11 mouse cellular contexts compared by ENCODE assay signal in genomic region chr6:125320323-125320722, GRCm38 (mm10). TPM values are rescaled to one million over a fixed set of nuclear protein-coding genes. Genes with fewer than 3 reads are reported as not detected.
DNase-seq lines count a peak whose midpoint lies in the region; ATAC-seq and TF ChIP-seq lines count a peak whose summit lies in the region.
"Had no signal": no experiment of that assay in that cellular context is flagged by ENCODE, and none has a peak within 500 bp of the region (broad histone marks: within the 10 kb centered on the region; RNA-seq: fewer than 3 reads in every experiment).

Scnn1a (plus strand) TSS chr6:125320659.

- WGBS in hindbrain, embryonic 12.5 days, result 76% methylated on average over 1 of the region's 1 CpGs
- 83% methylated on average over 1 of the region's 1 CpGs for WGBS in hindbrain, embryonic 11.5 days
- WGBS in embryonic facial prominence, embryonic 12.5 days, result 76% methylated on average over 1 of the region's 1 CpGs
- WGBS in kidney, embryonic 16.5 days, result 100% methylated on average over 1 of the region's 1 CpGs
- 89% methylated on average over 1 of the region's 1 CpGs for WGBS in lung, postnatal 0 days
- WGBS in forebrain, embryonic 14.5 days, result 88% methylated on average over 1 of the region's 1 CpGs

- intact Hi-C loops in left cerebral cortex, adult 2 months (cut with DNase I), result no loop called here

- H3K36me3 ChIP-seq in hindbrain, embryonic 12.5 days, result no peaks in the 10 kb centered on the region
- H3K36me3 ChIP-seq in hindbrain, embryonic 11.5 days (ENCODE audit: control insufficient read depth, insufficient read depth, low read length), result no peaks in the 10 kb centered on the region
- H3K36me3 ChIP-seq in embryonic facial prominence, embryonic 12.5 days, result no peaks in the 10 kb centered on the region
- no peaks in the 10 kb centered on the region for H3K36me3 ChIP-seq in kidney, embryonic 16.5 days (ENCODE audit: insufficient read depth, low read length)
- H3K36me3 ChIP-seq in lung, postnatal 0 days (ENCODE audit: insufficient read depth, low read length), result no peaks in the 10 kb centered on the region
- no peaks in the 10 kb centered on the region for H3K36me3 ChIP-seq in forebrain, embryonic 14.5 days (ENCODE audit: control insufficient read depth, insufficient read depth, low read length)

- DNase-seq in hindbrain, embryonic 11.5 days (ENCODE audit: low spot score), result no peak
- peak; percentile 91 for DNase-seq in lung, postnatal 0 days (ENCODE audit: low spot score)
- DNase-seq in left cerebral cortex, adult 2 months (ENCODE audit: extremely low spot score in 1 of 2, low spot score in 2 of 2), result no peak
- DNase-seq in forebrain, embryonic 14.5 days (ENCODE audit: low spot score), result no peak
- no peak for DNase-seq in layer of hippocampus, adult 9-10 months (ENCODE audit: low spot score)
- DNase-seq: cerebellum, adult 11 months had no signal

- H3K4me3 ChIP-seq in hindbrain, embryonic 12.5 days, result no peak within 1 kb of the TSS
- no peak within 1 kb of the TSS for H3K4me3 ChIP-seq in hindbrain, embryonic 11.5 days (ENCODE audit: low read depth, low read length)
- H3K4me3 ChIP-seq in embryonic facial prominence, embryonic 12.5 days, result no peak within 1 kb of the TSS
- H3K4me3 ChIP-seq in kidney, embryonic 16.5 days (ENCODE audit: low read length), result peak within 1 kb of the TSS; percentile 19; the same call in 1 of the 2 replicates
- H3K4me3 ChIP-seq in lung, postnatal 0 days (ENCODE audit: low read depth, low read length), result peak within 1 kb of the TSS; percentile 47
- H3K4me3 ChIP-seq in left cerebral cortex, adult 2 months, result no peak within 1 kb of the TSS
- H3K4me3 ChIP-seq in forebrain, embryonic 14.5 days (ENCODE audit: low read depth, low read length), result no peak within 1 kb of the TSS
- H3K4me3 ChIP-seq: heart, adult 2 months had no signal

- TF ChIP-seq EP300 in lung, postnatal 0 days (IDR thresholded peaks at IDR 0.05), result peak; percentile 100

- H3K4me2 ChIP-seq in hindbrain, embryonic 12.5 days (replicated peaks), result 0 out of 2 replicates have a peak within 1 kb of the TSS, but pooled peaks have one; percentile 8
- H3K4me2 ChIP-seq in hindbrain, embryonic 11.5 days (replicated peaks; ENCODE audit: low read depth, low read length), result no peak within 1 kb of the TSS
- peak within 1 kb of the TSS; percentile 18; the same call in 1 of the 2 replicates for H3K4me2 ChIP-seq in embryonic facial prominence, embryonic 12.5 days (replicated peaks)
- H3K4me2 ChIP-seq in kidney, embryonic 16.5 days (replicated peaks; ENCODE audit: low read depth, low read length), result peak within 1 kb of the TSS; percentile 37
- H3K4me2 ChIP-seq in lung, postnatal 0 days (replicated peaks; ENCODE audit: low read depth, low read length), result peak within 1 kb of the TSS; percentile 53
- no peak within 1 kb of the TSS for H3K4me2 ChIP-seq in forebrain, embryonic 14.5 days (ENCODE audit: low read length)

- no peaks in the 10 kb centered on the region for H3K9me3 ChIP-seq in hindbrain, embryonic 12.5 days (replicated peaks)
- no peaks in the 10 kb centered on the region for H3K9me3 ChIP-seq in hindbrain, embryonic 11.5 days (ENCODE audit: control insufficient read depth, low read length)
- H3K9me3 ChIP-seq in embryonic facial prominence, embryonic 12.5 days, result no peaks in the 10 kb centered on the region
- H3K9me3 ChIP-seq in kidney, embryonic 16.5 days (ENCODE audit: low read length), result no peaks in the 10 kb centered on the region
- no peaks in the 10 kb centered on the region for H3K9me3 ChIP-seq in lung, postnatal 0 days (ENCODE audit: low read length)
- H3K9me3 ChIP-seq in forebrain, embryonic 14.5 days (replicated peaks; ENCODE audit: control insufficient read depth, low read length), result no peaks in the 10 kb centered on the region

- peaks cover 58% of the 10 kb centered on the region for H3K27me3 ChIP-seq in hindbrain, embryonic 12.5 days
- peaks cover 34% of the 10 kb centered on the region for H3K27me3 ChIP-seq in hindbrain, embryonic 11.5 days (ENCODE audit: control insufficient read depth, insufficient read depth, low read length)
- H3K27me3 ChIP-seq in embryonic facial prominence, embryonic 12.5 days, result peaks cover 41% of the 10 kb centered on the region
- peaks cover 28% of the 10 kb centered on the region for H3K27me3 ChIP-seq in kidney, embryonic 16.5 days (ENCODE audit: insufficient read depth, low read length)
- no peaks in the 10 kb centered on the region for H3K27me3 ChIP-seq in lung, postnatal 0 days (replicated peaks; ENCODE audit: insufficient read depth, low read length)
- H3K27me3 ChIP-seq in forebrain, embryonic 14.5 days (replicated peaks; ENCODE audit: control insufficient read depth, insufficient read depth, low read length), result peaks cover 11% of the 10 kb centered on the region; the same call in 1 of the 2 replicates

- peaks cover 2% of the 10 kb centered on the region; the same call in 1 of the 2 replicates for H3K4me1 ChIP-seq in hindbrain, embryonic 12.5 days
- no peaks in the 10 kb centered on the region; the same call in 1 of the 2 replicates for H3K4me1 ChIP-seq in hindbrain, embryonic 11.5 days (replicated peaks; ENCODE audit: control insufficient read depth, insufficient read depth, low read length)
- H3K4me1 ChIP-seq in embryonic facial prominence, embryonic 12.5 days, result no peaks in the 10 kb centered on the region
- 0 out of 2 replicates have a peak, but pooled peaks cover 4% of the 10 kb centered on the region for H3K4me1 ChIP-seq in kidney, embryonic 16.5 days (ENCODE audit: insufficient read depth, low read length)
- no peaks in the 10 kb centered on the region; the same call in 1 of the 2 replicates for H3K4me1 ChIP-seq in lung, postnatal 0 days (ENCODE audit: insufficient read depth, low read depth, low read length)
- no peaks in the 10 kb centered on the region for H3K4me1 ChIP-seq in forebrain, embryonic 14.5 days (ENCODE audit: control insufficient read depth, insufficient read depth, low read length)

- TF ChIP-seq CTCF in lung, postnatal 0 days (IDR thresholded peaks at IDR 0.05), result no peak
- no peak for TF ChIP-seq CTCF in left cerebral cortex, adult 2 months (IDR thresholded peaks at IDR 0.05)

- no peak within 1 kb of the TSS for H3K27ac ChIP-seq in hindbrain, embryonic 12.5 days
- no peak within 1 kb of the TSS for H3K27ac ChIP-seq in hindbrain, embryonic 11.5 days (ENCODE audit: low read depth, low read length)
- no peak within 1 kb of the TSS for H3K27ac ChIP-seq in embryonic facial prominence, embryonic 12.5 days
- 0 out of 2 replicates have a peak within 1 kb of the TSS, but pooled peaks have one; percentile 26 for H3K27ac ChIP-seq in kidney, embryonic 16.5 days (ENCODE audit: low read length)
- peak within 1 kb of the TSS; percentile 98 for H3K27ac ChIP-seq in lung, postnatal 0 days (ENCODE audit: low read length)
- no peak within 1 kb of the TSS for H3K27ac ChIP-seq in left cerebral cortex, adult 2 months
- H3K27ac ChIP-seq in forebrain, embryonic 14.5 days (ENCODE audit: low read depth, low read length), result no peak within 1 kb of the TSS
- H3K27ac ChIP-seq: heart, adult 2 months had no signal

- H3K9ac ChIP-seq in hindbrain, embryonic 12.5 days, result no peak within 1 kb of the TSS
- H3K9ac ChIP-seq in hindbrain, embryonic 11.5 days (ENCODE audit: low read depth, low read length), result no peak within 1 kb of the TSS
- no peak within 1 kb of the TSS for H3K9ac ChIP-seq in embryonic facial prominence, embryonic 12.5 days
- no peak within 1 kb of the TSS; the same call in 1 of the 2 replicates for H3K9ac ChIP-seq in kidney, embryonic 16.5 days (replicated peaks; ENCODE audit: low read length)
- peak within 1 kb of the TSS; percentile 82 for H3K9ac ChIP-seq in lung, postnatal 0 days (replicated peaks; ENCODE audit: low read depth)
- H3K9ac ChIP-seq in forebrain, embryonic 14.5 days (ENCODE audit: low read length), result no peak within 1 kb of the TSS

- ATAC-seq in hindbrain, embryonic 12.5 days (ENCODE audit: low FRiP score), result no peak
- no peak for ATAC-seq in hindbrain, embryonic 11.5 days (ENCODE audit: low FRiP score)
- ATAC-seq in embryonic facial prominence, embryonic 12.5 days (ENCODE audit: insufficient number of reproducible peaks, insufficient read depth, low FRiP score, low TSS enrichment), result no peak
- no peak for ATAC-seq in kidney, embryonic 16.5 days (ENCODE audit: low FRiP score, low TSS enrichment)
- ATAC-seq in lung, postnatal 0 days, result peak; percentile 70
- no peak for ATAC-seq in forebrain, embryonic 14.5 days

RNA-seq across cellular contexts. Expression of gene Scnn1a, which starts in this region (rescaled TPM):
- 0.48 and 0.49 TPM in 2 replicates for polyA plus RNA-seq in hindbrain, embryonic 12.5 days (2016; fragmentation: Nextera tagmentation; extraction: Ambion mirVana)
- 0.45 and 0.96 TPM in 2 replicates for polyA plus RNA-seq in hindbrain, embryonic 11.5 days (2014; fragmentation: Nextera tagmentation; extraction: Ambion mirVana)
- polyA plus RNA-seq in embryonic facial prominence, embryonic 12.5 days (2016; fragmentation: Nextera tagmentation; extraction: Ambion mirVana), result 0.52 and 1.1 TPM in 2 replicates
- polyA plus RNA-seq in kidney, embryonic 16.5 days (2015; fragmentation: Nextera tagmentation; extraction: Ambion mirVana), result 7.5 and 7.7 TPM in 2 replicates
- polyA plus RNA-seq in lung, postnatal 0 days (2015; fragmentation: Nextera tagmentation; extraction: Ambion mirVana), result 106 and 123 TPM in 2 replicates
- total RNA-seq in left cerebral cortex, adult 2 months (2021), result 1 to 10 TPM; 2.5 to 2.7 TPM
- 0.29 and 0.37 TPM in 2 replicates for polyA plus RNA-seq in forebrain, embryonic 14.5 days (2014; fragmentation: Nextera tagmentation; extraction: Ambion mirVana)
- total RNA-seq: CH12.LX had no signal

Comparison
In these comparisons a context has a peak if more than half of its experiments do, and no peak if none do; other contexts are left out.
1. RNA of gene Scnn1a (polyA plus RNA-seq): 106 to 123 TPM in lung, postnatal 0 days; 7.5 to 7.7 TPM in kidney, embryonic 16.5 days, 0.52 to 1.1 TPM in embryonic facial prominence, embryonic 12.5 days, 0.45 to 0.96 TPM in hindbrain, embryonic 11.5 days, 0.48 to 0.49 TPM in hindbrain, embryonic 12.5 days and 0.29 to 0.37 TPM in forebrain, embryonic 14.5 days; every median in the first group is over 10 times any median in the second.
2. H3K4me2 ChIP-seq: peak in hindbrain, embryonic 12.5 days (single experiment), embryonic facial prominence, embryonic 12.5 days (single experiment), kidney, embryonic 16.5 days (single experiment) and lung, postnatal 0 days (single experiment); none in hindbrain, embryonic 11.5 days (single experiment) and forebrain, embryonic 14.5 days (single experiment).
3. H3K27ac ChIP-seq: peak in kidney, embryonic 16.5 days (single experiment) and lung, postnatal 0 days (single experiment); none in hindbrain, embryonic 12.5 days (single experiment), hindbrain, embryonic 11.5 days (single experiment), embryonic facial prominence, embryonic 12.5 days (single experiment), left cerebral cortex, adult 2 months (single experiment) and forebrain, embryonic 14.5 days (single experiment).
4. H3K4me3 ChIP-seq: peak in kidney, embryonic 16.5 days (single experiment) and lung, postnatal 0 days (single experiment); none in hindbrain, embryonic 12.5 days (single experiment), hindbrain, embryonic 11.5 days (single experiment), embryonic facial prominence, embryonic 12.5 days (single experiment), left cerebral cortex, adult 2 months (single experiment) and forebrain, embryonic 14.5 days (single experiment).